In the genomic region with DNA sequence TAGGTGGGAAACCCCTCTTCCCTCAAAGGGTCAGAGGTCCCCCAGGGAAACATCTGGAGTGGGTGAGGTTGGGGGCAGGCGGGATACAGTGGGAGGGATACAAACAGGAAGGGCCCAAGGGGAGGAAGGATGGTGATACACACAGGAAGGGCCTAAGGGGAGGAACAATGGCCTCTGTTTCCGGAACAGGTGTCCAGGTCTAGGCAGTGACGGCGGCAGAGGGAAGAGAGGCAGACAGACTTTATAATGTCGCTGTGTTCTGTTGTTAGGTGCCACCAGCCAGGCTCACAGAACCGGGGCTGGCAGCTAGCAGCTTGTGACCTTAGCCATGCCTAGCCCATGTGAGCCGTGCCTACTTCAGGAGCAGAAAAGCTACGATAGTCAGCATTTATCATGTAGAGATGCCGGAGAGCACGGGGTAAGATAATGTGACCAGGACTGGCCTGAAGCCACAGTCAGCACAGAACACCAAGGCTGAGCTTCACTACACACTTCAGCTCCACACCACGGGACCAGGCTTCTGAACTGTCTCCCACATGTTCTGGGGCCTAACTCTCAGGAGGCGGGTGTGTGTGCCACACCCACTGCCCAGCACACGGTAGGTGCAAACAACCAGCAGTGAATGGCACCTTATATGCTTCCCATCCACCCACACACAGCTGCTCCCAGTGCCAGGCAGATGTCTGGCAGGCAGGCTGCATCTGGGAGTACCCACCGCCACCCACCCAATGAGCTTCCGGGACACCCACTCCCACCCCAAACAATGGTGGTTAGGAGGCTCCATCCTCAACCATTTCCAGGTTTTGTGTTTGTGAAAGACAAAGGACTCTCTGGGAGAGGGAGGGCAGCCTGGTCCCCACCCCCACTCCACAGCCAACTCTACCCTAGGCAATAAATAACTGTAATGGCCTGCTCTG, we compare ENCODE assay signal across 8 mouse cellular contexts. TPM values are rescaled to one million over a fixed set of nuclear protein-coding genes. Genes with fewer than 3 reads are reported as not detected.
A peak's percentile ranks its signal among the peaks of the same experiment; 100 is the strongest.
DNase-seq lines count a peak whose midpoint lies in the region; ATAC-seq and TF ChIP-seq lines count a peak whose summit lies in the region.

No protein-coding gene starts in this region.

- peak; percentile 10 for DNase-seq in cerebellum, adult 9-10 months
- DNase-seq in cerebellum, adult 2 months = no peak
- peak; percentile 68 to 73 for DNase-seq in heart, adult 2 months
- peak; percentile 75 for DNase-seq in lung, postnatal 25 days (ENCODE audit: low spot score)
- DNase-seq in urinary bladder, postnatal 10 days (ENCODE audit: low spot score) = no peak
- DNase-seq in cerebellum, postnatal 36 days = no peak

- no peaks in the 10 kb centered on the region for H3K79me2 ChIP-seq in heart, adult 2 months (replicated peaks; ENCODE audit: control insufficient read depth, insufficient read depth, low read length)

- no peaks in the 10 kb centered on the region for H3K27me3 ChIP-seq in cerebellum, adult 2 months (ENCODE audit: control insufficient read depth, insufficient read depth, low read length)
- no peaks in the 10 kb centered on the region for H3K27me3 ChIP-seq in E14TG2a.4 (ENCODE audit: insufficient read depth, low read length)
- H3K27me3 ChIP-seq in heart, adult 2 months (ENCODE audit: control insufficient read depth, insufficient read depth, low read length) = no peaks in the 10 kb centered on the region
- no peaks in the 10 kb centered on the region for H3K27me3 ChIP-seq in kidney, embryonic 14.5 days (ENCODE audit: control insufficient read depth, insufficient read depth, low read length)

- no peak for ATAC-seq in kidney, embryonic 14.5 days (ENCODE audit: low FRiP score, low TSS enrichment)

- intact Hi-C loops in heart, adult 2 months (cut with DNase I) = no loop called here

- WGBS in cerebellum, adult 2 months = 65% methylated on average over 15 of the region's 15 CpGs
- 36% methylated on average over 15 of the region's 15 CpGs for whole genome bisulfite sequencing in heart, adult 2 months
- WGBS in kidney, embryonic 14.5 days = 57% methylated on average over 15 of the region's 15 CpGs

- H3K9ac ChIP-seq in heart, adult 2 months (ENCODE audit: low read depth, low read length) = peak overlapping the region; percentile 31
- H3K9ac ChIP-seq in kidney, embryonic 14.5 days (ENCODE audit: low read depth, low read length) = no peak overlapping the region

- H3K4me1 ChIP-seq in cerebellum, adult 2 months (ENCODE audit: control insufficient read depth, insufficient read depth, low read length) = 0 out of 2 replicates have a peak, but pooled peaks cover 3% of the 10 kb centered on the region
- H3K4me1 ChIP-seq in E14TG2a.4 (replicated peaks; ENCODE audit: low read depth, low read length) = peaks cover 84% of the 10 kb centered on the region
- peaks cover 10% of the 10 kb centered on the region for H3K4me1 ChIP-seq in heart, adult 2 months (ENCODE audit: control insufficient read depth, insufficient read depth, low read length)
- H3K4me1 ChIP-seq in kidney, embryonic 14.5 days (ENCODE audit: control insufficient read depth, insufficient read depth, low read length) = peaks cover 33% of the 10 kb centered on the region; the same call in 1 of the 2 replicates

- peak overlapping the region; percentile 97 for H3K4me2 ChIP-seq in kidney, embryonic 14.5 days (replicated peaks; ENCODE audit: low read depth, low read length)

- no peaks in the 10 kb centered on the region for H3K9me3 ChIP-seq in E14TG2a.4 (ENCODE audit: low read length)
- H3K9me3 ChIP-seq in kidney, embryonic 14.5 days (ENCODE audit: control insufficient read depth, low read length) = no peaks in the 10 kb centered on the region

- peak; percentile 93 for TF ChIP-seq EP300 in heart, adult 2 months (IDR thresholded peaks at IDR 0.05; ENCODE audit: insufficient read depth, low read depth, low read length)

- TF ChIP-seq CTCF in cerebellum, adult 2 months (IDR thresholded peaks at IDR 0.05; ENCODE audit: borderline replicate concordance, insufficient read depth, low read depth, low read length) = no peak
- TF ChIP-seq CTCF in E14TG2a.4 (conservative IDR thresholded peaks at IDR 0.05; ENCODE audit: low read length) = no peak
- no peak for TF ChIP-seq CTCF in heart, adult 2 months (IDR thresholded peaks at IDR 0.05)

- H3K36me3 ChIP-seq in E14TG2a.4 (ENCODE audit: insufficient read depth, low read length) = peaks cover 71% of the 10 kb centered on the region
- H3K36me3 ChIP-seq in heart, adult 2 months (ENCODE audit: control insufficient read depth, insufficient read depth, low read length) = no peaks in the 10 kb centered on the region; the same call in none of the 2 replicates
- H3K36me3 ChIP-seq in kidney, embryonic 14.5 days (ENCODE audit: control insufficient read depth, insufficient read depth, low read length) = peaks cover 26% of the 10 kb centered on the region; the same call in 1 of the 2 replicates

- TF ChIP-seq POLR2A in cerebellum, adult 2 months (IDR thresholded peaks at IDR 0.05; ENCODE audit: borderline replicate concordance, insufficient read depth, low read length) = no peak
- peak; percentile 39; the same call in 1 of the 2 replicates for TF ChIP-seq POLR2A in heart, adult 2 months (IDR thresholded peaks at IDR 0.05; ENCODE audit: insufficient read depth, low read depth, low read length)

- no peak overlapping the region for H3K4me3 ChIP-seq in cerebellum, adult 2 months (replicated peaks; ENCODE audit: insufficient read depth, low read depth, low read length)
- H3K4me3 ChIP-seq in E14TG2a.4 (replicated peaks; ENCODE audit: low read length) = peak overlapping the region; percentile 97
- peak overlapping the region; percentile 43 for H3K4me3 ChIP-seq in heart, adult 2 months
- peak overlapping the region; percentile 12 for H3K4me3 ChIP-seq in kidney, embryonic 14.5 days (ENCODE audit: low read length)

- no peak overlapping the region for H3K27ac ChIP-seq in cerebellum, adult 2 months (ENCODE audit: insufficient read depth, low read length)
- H3K27ac ChIP-seq in heart, adult 2 months = peak overlapping the region; percentile 79
- peak overlapping the region; percentile 77 for H3K27ac ChIP-seq in kidney, embryonic 14.5 days (ENCODE audit: low read depth, low read length)

RNA-seq across cellular contexts. Expression of gene N4bp3, which starts 3.6 kb away (rescaled TPM):
- polyA plus RNA-seq in cerebellum, adult 2 months (2012; rRNA removed) = 15.3 and 16.7 TPM in 2 replicates
- total RNA-seq in heart, adult 2 months (2021) = 10 to 100 TPM; 10.2 to 10.7 TPM
- 8.2 and 8.6 TPM in 2 replicates for polyA plus RNA-seq in heart, adult 2 months (2012; rRNA removed)
- polyA plus RNA-seq in kidney, embryonic 14.5 days (2014; fragmentation: Nextera tagmentation; extraction: Ambion mirVana) = 18.5 and 22.6 TPM in 2 replicates

RNA-seq across cellular contexts. Expression of gene D930048N14Rik, which starts 3.7 kb away (rescaled TPM):
- 3.8 and 4.1 TPM in 2 replicates for polyA plus RNA-seq in cerebellum, adult 2 months (2012; rRNA removed)
- total RNA-seq in heart, adult 2 months (2021) = under 1 TPM; 0.60 to 0.68 TPM
- polyA plus RNA-seq in heart, adult 2 months (2012; rRNA removed) = 3.7 and 5.0 TPM in 2 replicates
- polyA plus RNA-seq in kidney, embryonic 14.5 days (2014; fragmentation: Nextera tagmentation; extraction: Ambion mirVana) = 2.4 and 3.8 TPM in 2 replicates

RNA-seq across cellular contexts. Expression of gene Rmnd5b, which starts 11.3 kb away (rescaled TPM):
- polyA plus RNA-seq in cerebellum, adult 2 months (2012; rRNA removed) = 62.3 and 72.9 TPM in 2 replicates
- 10 to 100 TPM; 14.0 to 15.0 TPM for total RNA-seq in heart, adult 2 months (2021)
- polyA plus RNA-seq in heart, adult 2 months (2012; rRNA removed) = 24.8 and 32.8 TPM in 2 replicates
- polyA plus RNA-seq in kidney, embryonic 14.5 days (2014; fragmentation: Nextera tagmentation; extraction: Ambion mirVana) = 38.9 and 48.7 TPM in 2 replicates

RNA-seq across cellular contexts. Expression of gene Nhp2, which starts 27.5 kb away (rescaled TPM):
- 45.2 and 48.4 TPM in 2 replicates for polyA plus RNA-seq in cerebellum, adult 2 months (2012; rRNA removed)
- total RNA-seq in heart, adult 2 months (2021) = 10 to 100 TPM; 18.4 to 24.8 TPM
- polyA plus RNA-seq in heart, adult 2 months (2012; rRNA removed) = 18.5 and 19.0 TPM in 2 replicates
- polyA plus RNA-seq in kidney, embryonic 14.5 days (2014; fragmentation: Nextera tagmentation; extraction: Ambion mirVana) = 211 and 264 TPM in 2 replicates

RNA-seq across cellular contexts. Expression of gene Hnrnpab, which starts 40.4 kb away (rescaled TPM):
- polyA plus RNA-seq in cerebellum, adult 2 months (2012; rRNA removed) = 101 and 103 TPM in 2 replicates
- total RNA-seq in heart, adult 2 months (2021) = 100 to 1,000 TPM; 132 to 145 TPM
- polyA plus RNA-seq in heart, adult 2 months (2012; rRNA removed) = 68.4 and 71.5 TPM in 2 replicates
- polyA plus RNA-seq in kidney, embryonic 14.5 days (2014; fragmentation: Nextera tagmentation; extraction: Ambion mirVana) = 628 and 680 TPM in 2 replicates

Comparison
In these comparisons a context has a peak if more than half of its experiments do, and no peak if none do; other contexts are left out.
1. DNase-seq: peak in cerebellum, adult 9-10 months (single experiment), heart, adult 2 months (2 of 2) and lung, postnatal 25 days (single experiment); none in cerebellum, adult 2 months (0 of 2), urinary bladder, postnatal 10 days (single experiment) and cerebellum, postnatal 36 days (0 of 2).